ENCODE assay signal across 27 mouse cellular contexts in genomic region chr13:53221176-53221575, GRCm38 (mm10).
DNase-seq lines count a peak whose midpoint lies in the region; ATAC-seq and TF ChIP-seq lines count a peak whose summit lies in the region.
"Had no signal": no experiment of that assay in that cellular context is flagged by ENCODE, and none has a peak within 500 bp of the region (broad histone marks: within the 10 kb centered on the region; RNA-seq: fewer than 3 reads in every experiment).

No protein-coding gene starts in this region.

- H3K9ac ChIP-seq in embryonic facial prominence, embryonic 14.5 days (ENCODE audit: low read depth, low read length): no peak overlapping the region
- no peak overlapping the region for H3K9ac ChIP-seq in limb, embryonic 12.5 days (replicated peaks)
- H3K9ac ChIP-seq: forebrain, postnatal 0 days; heart, embryonic 12.5 days; hindbrain, embryonic 14.5 days had no signal

- TF ChIP-seq CTCF in E14TG2a.4 (conservative IDR thresholded peaks at IDR 0.05; ENCODE audit: low read length): no peak

- peaks cover 59% of the 10 kb centered on the region for H3K4me1 ChIP-seq in E14TG2a.4 (replicated peaks; ENCODE audit: low read depth, low read length)
- H3K4me1 ChIP-seq in embryonic facial prominence, embryonic 14.5 days (ENCODE audit: control insufficient read depth, insufficient read depth, low read length): peaks cover 24% of the 10 kb centered on the region
- peaks cover 49% of the 10 kb centered on the region for H3K4me1 ChIP-seq in limb, embryonic 12.5 days (replicated peaks)

- no peaks in the 10 kb centered on the region for H3K36me3 ChIP-seq in E14TG2a.4 (ENCODE audit: insufficient read depth, low read length)
- no peaks in the 10 kb centered on the region for H3K36me3 ChIP-seq in embryonic facial prominence, embryonic 14.5 days (ENCODE audit: control insufficient read depth, insufficient read depth, low read length)
- peaks cover 10% of the 10 kb centered on the region for H3K36me3 ChIP-seq in limb, embryonic 12.5 days

- no peak overlapping the region for H3K4me2 ChIP-seq in embryonic facial prominence, embryonic 14.5 days (ENCODE audit: low read depth, low read length)
- H3K4me2 ChIP-seq in limb, embryonic 12.5 days: no peak overlapping the region
- H3K4me2 ChIP-seq: heart, embryonic 12.5 days; hindbrain, embryonic 14.5 days had no signal

- peaks cover 5% of the 10 kb centered on the region; the same call in 1 of the 2 replicates for H3K27me3 ChIP-seq in E14TG2a.4 (ENCODE audit: insufficient read depth, low read length)
- H3K27me3 ChIP-seq in embryonic facial prominence, embryonic 14.5 days (replicated peaks; ENCODE audit: control insufficient read depth, insufficient read depth, low read length): no peaks in the 10 kb centered on the region
- H3K27me3 ChIP-seq in limb, embryonic 12.5 days: no peaks in the 10 kb centered on the region
- H3K27me3 ChIP-seq: CH12.LX; heart, embryonic 12.5 days had no signal

- peaks cover 9% of the 10 kb centered on the region for H3K9me3 ChIP-seq in E14TG2a.4 (ENCODE audit: low read length)
- H3K9me3 ChIP-seq in embryonic facial prominence, embryonic 14.5 days (ENCODE audit: control insufficient read depth, low read length): peaks cover 9% of the 10 kb centered on the region; the same call in 1 of the 2 replicates
- peaks cover 17% of the 10 kb centered on the region for H3K9me3 ChIP-seq in limb, embryonic 12.5 days

- H3K27ac ChIP-seq in embryonic facial prominence, embryonic 14.5 days (replicated peaks; ENCODE audit: low read depth, low read length): peak overlapping the region; percentile 21; the same call in 1 of the 2 replicates
- 0 out of 2 replicates have a peak overlapping the region, but pooled peaks have one; percentile 17 for H3K27ac ChIP-seq in limb, embryonic 12.5 days
- H3K27ac ChIP-seq: gastrocnemius, adult 2 months; hindbrain, embryonic 14.5 days; hindbrain, postnatal 0 days had no signal

- DNase-seq in cerebellum, postnatal 14 days: peak; percentile 42 to 48
- no peak for DNase-seq in cerebellum, adult 11 months
- DNase-seq in embryonic facial prominence, embryonic 14.5 days (ENCODE audit: low spot score): no peak
- no peak for DNase-seq in adrenal gland, adult 2 months
- DNase-seq: adrenal gland, postnatal 10 days; B cell, adult 2 months; cerebellum, adult 11-12 months; cerebellum, adult 8-10 months; cerebellum, postnatal 36 days; embryo, embryonic 11 days; forebrain, postnatal 0 days; gastrocnemius, adult 2 months; gastrocnemius, postnatal 14 days; heart, adult 11 months; heart, postnatal 14 days; heart, postnatal 4 days; kidney, adult 18-20 months had no signal

- H3K4me3 ChIP-seq in E14TG2a.4 (replicated peaks; ENCODE audit: low read length): peak overlapping the region; percentile 37; the same call in 1 of the 2 replicates
- H3K4me3 ChIP-seq in embryonic facial prominence, embryonic 14.5 days (ENCODE audit: low read depth, low read length): no peak overlapping the region
- H3K4me3 ChIP-seq in limb, embryonic 12.5 days (replicated peaks): no peak overlapping the region
- H3K4me3 ChIP-seq: gastrocnemius, adult 2 months; heart, embryonic 12.5 days had no signal

- no peak for ATAC-seq in embryonic facial prominence, embryonic 14.5 days (ENCODE audit: low read depth)
- ATAC-seq in limb, embryonic 12.5 days (ENCODE audit: insufficient number of reproducible peaks, insufficient read depth, low FRiP score, low TSS enrichment, low read depth): no peak
- ATAC-seq in activated CD4-positive, CD25-positive, alpha-beta regulatory T cell, adult 4 months: no peak
- ATAC-seq: forebrain, embryonic 14.5 days; forebrain, postnatal 0 days; hindbrain, postnatal 0 days; inflammation-experienced regulatory T-cells, adult 6 months; intestine, embryonic 16.5 days had no signal

- 67% methylated on average over 6 of the region's 6 CpGs for WGBS in embryonic facial prominence, embryonic 14.5 days
- 79% methylated on average over 6 of the region's 6 CpGs for WGBS in limb, embryonic 12.5 days

Comparison
In these comparisons a context has a peak if more than half of its experiments do, and no peak if none do; other contexts are left out.
1. DNase-seq: peak in cerebellum, postnatal 14 days (2 of 2); none in cerebellum, adult 11 months (single experiment), embryonic facial prominence, embryonic 14.5 days (single experiment) and adrenal gland, adult 2 months (single experiment).